Mouse (Mus musculus): ENCODE results near the gene 4921524J17Rik. TPM values are rescaled to one million over a fixed set of nuclear protein-coding genes. Genes with fewer than 3 reads are reported as not detected.

Gene 4921524J17Rik
- total and polyA plus RNA-seq, 3 experiments, result 28.5 to 40.8 (median 31.5) TPM

DNA sequence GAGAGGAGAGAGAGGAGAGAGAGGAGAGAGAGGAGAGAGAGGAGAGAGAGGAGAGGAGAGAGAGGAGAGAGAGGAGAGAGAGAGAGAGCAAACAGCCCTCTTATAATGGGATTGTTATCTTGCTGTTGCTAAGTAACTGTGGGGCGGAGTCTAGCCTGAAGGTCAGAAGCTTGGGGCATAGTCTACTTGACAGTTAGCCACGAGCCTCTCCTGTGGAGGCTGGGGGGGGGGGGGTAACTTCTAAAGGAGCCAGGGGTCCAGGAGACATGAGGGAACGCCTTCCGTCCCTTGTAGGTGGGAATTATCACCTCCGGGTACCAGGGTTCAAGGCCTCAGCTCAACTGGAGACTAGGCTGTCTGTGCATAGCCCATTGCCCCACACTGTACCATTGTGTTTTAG, 3.1 kb upstream of the 4921524J17Rik start:
- no peak for DNase-seq (ENCODE audit: low spot score)

DNA sequence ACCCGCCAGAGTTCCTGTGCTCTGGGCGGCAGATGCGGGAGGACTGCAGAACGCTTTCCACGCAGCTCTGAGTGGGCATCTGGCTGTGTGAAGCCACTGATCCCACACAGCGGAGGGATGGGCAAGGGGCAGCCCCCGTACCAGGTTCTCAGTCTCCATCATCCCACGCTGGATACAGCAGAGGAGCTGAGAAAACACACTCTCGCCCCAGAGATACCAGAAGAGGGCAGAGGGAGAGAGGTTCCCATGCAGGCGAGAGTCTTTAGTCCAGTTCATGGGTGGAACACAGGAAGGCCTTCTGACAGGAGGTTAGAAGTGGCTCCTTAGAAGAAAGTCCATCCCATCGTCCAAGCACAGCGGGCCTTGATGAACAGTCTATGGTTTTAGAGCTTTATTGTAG, 2.2 kb upstream of the 4921524J17Rik start:
- no peak for DNase-seq (ENCODE audit: low spot score)
- no peak for ATAC-seq (ENCODE audit: extremely low read depth, insufficient number of reproducible peaks, low FRiP score, poor library complexity, severe bottlenecking)
- Histone ChIP-seq H3K36me3 (replicated peaks) (peaks cover 4% of the 10 kb centered on the region), H3K27me3 (ENCODE audit: insufficient read depth, low read length) (no peaks in the 10 kb centered on the region), H3K4me1 (ENCODE audit: insufficient read depth, low read depth, low read length) (peaks cover 17% of the 10 kb centered on the region), H3K9me3 (replicated peaks) (peaks cover 8% of the 10 kb centered on the region; the same call in 1 of the 2 replicates), H3K4me3 (ENCODE audit: low read depth, low read length) (no peak overlapping the region)
- TF ChIP-seq CTCF (IDR thresholded peaks at IDR 0.05; ENCODE audit: low read depth, low read length) (no peak), GATA1 (IDR thresholded peaks at IDR 0.05; ENCODE audit: borderline replicate concordance, low read length) (no peak), POLR2AphosphoS5 (IDR thresholded peaks at IDR 0.05; ENCODE audit: insufficient replicate concordance, low read depth, low read length) (no peak), TAL1 (conservative IDR thresholded peaks at IDR 0.05; ENCODE audit: low read depth, low read length) (no peak), GATA2 (IDR thresholded peaks at IDR 0.05; ENCODE audit: borderline replicate concordance, low read depth, low read length) (no peak)

More for the DNA sequence above, 3.1 kb upstream of the 4921524J17Rik start:
- no peaks in the 10 kb centered on the region for H3K27me3 ChIP-seq (ENCODE audit: insufficient read depth, low read length)
- peaks cover 8% of the 10 kb centered on the region; the same call in 1 of the 2 replicates for H3K9me3 ChIP-seq (replicated peaks)
- H3K4me1 ChIP-seq (ENCODE audit: insufficient read depth, low read depth, low read length), result peaks cover 14% of the 10 kb centered on the region
- no peak for ATAC-seq (ENCODE audit: extremely low read depth, insufficient number of reproducible peaks, low FRiP score, poor library complexity, severe bottlenecking)
- peaks cover 1% of the 10 kb centered on the region for H3K36me3 ChIP-seq (replicated peaks)
- H3K4me3 ChIP-seq (ENCODE audit: low read depth, low read length), result no peak overlapping the region
- TF ChIP-seq GATA1 (IDR thresholded peaks at IDR 0.05; ENCODE audit: borderline replicate concordance, low read length) (no peak), POLR2AphosphoS5 (IDR thresholded peaks at IDR 0.05; ENCODE audit: insufficient replicate concordance, low read depth, low read length) (no peak), GATA2 (IDR thresholded peaks at IDR 0.05; ENCODE audit: borderline replicate concordance, low read depth, low read length) (no peak), CTCF (IDR thresholded peaks at IDR 0.05; ENCODE audit: low read depth, low read length) (no peak), TAL1 (conservative IDR thresholded peaks at IDR 0.05; ENCODE audit: low read depth, low read length) (no peak)

- Histone ChIP-seq H3K9me3 (replicated peaks) (peaks cover 8% of the 10 kb centered on the region; the same call in 1 of the 2 replicates), H3K4me1 (ENCODE audit: insufficient read depth, low read depth, low read length) (peaks cover 30% of the 10 kb centered on the region), H3K36me3 (replicated peaks) (peaks cover 4% of the 10 kb centered on the region), H3K4me3 (ENCODE audit: low read depth, low read length) (peak overlapping the region; percentile 91), H3K27me3 (ENCODE audit: insufficient read depth, low read length) (no peaks in the 10 kb centered on the region)
- no peak for DNase-seq (ENCODE audit: low spot score)
- ATAC-seq (ENCODE audit: extremely low read depth, insufficient number of reproducible peaks, low FRiP score, poor library complexity, severe bottlenecking), result 0 out of 2 replicates have a peak, but pooled peaks have one; percentile 9
- TF ChIP-seq TAL1 (conservative IDR thresholded peaks at IDR 0.05; ENCODE audit: low read depth, low read length) (no peak), GATA2 (IDR thresholded peaks at IDR 0.05; ENCODE audit: borderline replicate concordance, low read depth, low read length) (no peak), POLR2AphosphoS5 (IDR thresholded peaks at IDR 0.05; ENCODE audit: insufficient replicate concordance, low read depth, low read length) (no peak), GATA1 (IDR thresholded peaks at IDR 0.05; ENCODE audit: borderline replicate concordance, low read length) (no peak), CTCF (IDR thresholded peaks at IDR 0.05; ENCODE audit: low read depth, low read length) (no peak)
These were observed 372 bp upstream of the 4921524J17Rik start for GRCm38 (mm10) chr8:85433017-85433393.

DNA sequence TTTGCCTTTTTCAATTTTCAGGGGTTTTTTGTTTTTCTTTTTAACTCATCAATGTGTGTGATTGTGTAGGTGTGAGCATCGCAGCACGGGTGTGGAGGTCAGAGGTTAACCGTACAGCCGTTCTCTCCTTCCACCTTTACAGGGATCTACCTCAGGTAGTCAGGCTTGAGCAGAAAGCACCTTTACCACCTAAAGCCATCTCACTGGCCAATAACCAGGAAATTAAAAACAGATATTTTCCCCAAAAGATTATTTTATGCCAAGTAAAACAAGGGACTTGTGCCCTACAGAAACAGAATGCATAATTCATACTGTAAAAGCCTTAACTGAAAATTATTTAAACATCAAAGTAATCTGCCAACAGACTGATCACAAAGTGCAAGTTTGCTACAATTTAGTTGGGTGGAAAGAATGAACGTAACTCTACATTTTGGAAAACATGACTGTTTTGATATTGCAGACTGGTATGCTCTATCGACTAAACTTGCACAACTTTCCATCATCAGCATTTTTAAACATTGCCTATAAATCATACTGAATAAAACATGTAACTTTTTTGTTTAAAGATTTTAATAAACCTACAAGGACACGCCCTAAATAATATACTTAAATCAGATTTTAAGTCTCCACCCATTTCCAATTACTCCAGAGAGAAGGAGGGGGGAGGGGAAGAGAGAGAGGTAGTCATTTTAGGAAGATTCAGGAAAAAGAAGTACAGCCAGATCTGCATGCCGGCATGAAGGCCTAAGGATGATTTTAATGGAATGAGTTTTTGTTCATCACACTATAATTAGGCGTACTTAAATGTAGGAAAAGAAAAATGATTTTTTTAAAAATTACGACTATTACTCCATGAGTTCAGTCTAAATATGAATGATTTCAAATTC, 1.1 kb downstream of the 4921524J17Rik start:
- H3K27me3 ChIP-seq (ENCODE audit: insufficient read depth, low read length), result no peaks in the 10 kb centered on the region
- TF ChIP-seq GATA1 (IDR thresholded peaks at IDR 0.05; ENCODE audit: borderline replicate concordance, low read length) (no peak), POLR2AphosphoS5 (IDR thresholded peaks at IDR 0.05; ENCODE audit: insufficient replicate concordance, low read depth, low read length) (no peak), GATA2 (IDR thresholded peaks at IDR 0.05; ENCODE audit: borderline replicate concordance, low read depth, low read length) (no peak), CTCF (IDR thresholded peaks at IDR 0.05; ENCODE audit: low read depth, low read length) (no peak), TAL1 (conservative IDR thresholded peaks at IDR 0.05; ENCODE audit: low read depth, low read length) (no peak)
- H3K4me1 ChIP-seq (ENCODE audit: insufficient read depth, low read depth, low read length), result peaks cover 44% of the 10 kb centered on the region

DNA sequence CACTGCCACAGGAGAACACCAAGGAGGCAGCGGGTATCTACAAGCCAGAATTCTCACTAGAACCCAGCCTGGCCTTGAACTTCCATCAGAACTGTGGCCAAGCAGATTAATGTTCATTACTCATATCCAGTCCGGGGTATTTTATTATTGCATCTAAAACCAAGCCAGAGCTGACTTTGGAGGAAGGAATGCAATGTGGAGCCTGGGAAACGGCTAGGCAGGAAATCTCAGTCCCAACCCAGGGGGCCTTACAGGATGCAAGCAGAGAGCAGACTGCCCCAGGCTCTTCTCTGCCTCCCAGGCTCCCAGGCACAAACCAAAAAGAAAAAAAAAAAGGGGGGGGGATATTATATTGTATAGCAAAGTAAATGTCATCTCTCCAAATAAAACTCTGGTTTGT, 1.8 kb downstream of the 4921524J17Rik start:
- TF ChIP-seq TAL1 (conservative IDR thresholded peaks at IDR 0.05; ENCODE audit: low read depth, low read length), result no peak
- no peak for TF ChIP-seq GATA1 (IDR thresholded peaks at IDR 0.05; ENCODE audit: borderline replicate concordance, low read length)
- TF ChIP-seq GATA2 (IDR thresholded peaks at IDR 0.05; ENCODE audit: borderline replicate concordance, low read depth, low read length), result no peak
- no peak for TF ChIP-seq CTCF (IDR thresholded peaks at IDR 0.05; ENCODE audit: low read depth, low read length)
- no peak for TF ChIP-seq POLR2AphosphoS5 (IDR thresholded peaks at IDR 0.05; ENCODE audit: insufficient replicate concordance, low read depth, low read length)
- Histone ChIP-seq H3K36me3 (replicated peaks) (peaks cover 9% of the 10 kb centered on the region), H3K4me3 (ENCODE audit: low read depth, low read length) (peak overlapping the region; percentile 91; the same call in 1 of the 2 replicates), H3K9me3 (replicated peaks) (peaks cover 7% of the 10 kb centered on the region; the same call in 1 of the 2 replicates), H3K27me3 (ENCODE audit: insufficient read depth, low read length) (no peaks in the 10 kb centered on the region), H3K4me1 (ENCODE audit: insufficient read depth, low read depth, low read length) (peaks cover 51% of the 10 kb centered on the region)
- no peak for DNase-seq (ENCODE audit: low spot score)
- no peak for ATAC-seq (ENCODE audit: extremely low read depth, insufficient number of reproducible peaks, low FRiP score, poor library complexity, severe bottlenecking)

More for the DNA sequence above, 1.1 kb downstream of the 4921524J17Rik start:
- H3K4me3 ChIP-seq (ENCODE audit: low read depth, low read length), result peak overlapping the region; percentile 91
- DNase-seq (ENCODE audit: low spot score), result no peak
- H3K36me3 ChIP-seq (replicated peaks), result peaks cover 4% of the 10 kb centered on the region
- peaks cover 8% of the 10 kb centered on the region; the same call in 1 of the 2 replicates for H3K9me3 ChIP-seq (replicated peaks)
- ATAC-seq (ENCODE audit: extremely low read depth, insufficient number of reproducible peaks, low FRiP score, poor library complexity, severe bottlenecking), result no peak

DNA sequence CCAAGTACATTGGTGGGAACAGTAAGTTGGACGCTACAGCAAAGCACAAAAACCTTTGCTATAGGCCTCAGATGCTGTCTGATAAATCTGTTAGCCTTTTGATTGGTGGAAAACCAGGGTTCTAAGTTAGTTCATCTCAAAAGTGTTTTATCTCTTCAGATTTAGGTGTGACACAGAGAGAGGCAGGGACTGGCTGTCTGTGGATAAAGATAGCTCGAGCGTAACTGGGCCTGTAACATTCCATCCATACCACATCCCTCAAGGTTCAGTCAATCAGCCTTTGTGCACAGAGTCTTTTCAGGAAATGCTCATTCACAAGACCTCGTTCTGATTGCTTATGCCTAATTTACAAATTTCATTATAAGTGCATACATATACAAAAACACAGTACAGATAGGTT, 3.4 kb downstream of the 4921524J17Rik start:
- Histone ChIP-seq H3K4me3 (ENCODE audit: low read depth, low read length) (no peak overlapping the region; the same call in 1 of the 2 replicates), H3K9me3 (replicated peaks) (no peaks in the 10 kb centered on the region), H3K27me3 (ENCODE audit: insufficient read depth, low read length) (no peaks in the 10 kb centered on the region), H3K4me1 (ENCODE audit: insufficient read depth, low read depth, low read length) (peaks cover 63% of the 10 kb centered on the region), H3K36me3 (replicated peaks) (peaks cover 17% of the 10 kb centered on the region)
- TF ChIP-seq GATA2 (IDR thresholded peaks at IDR 0.05; ENCODE audit: borderline replicate concordance, low read depth, low read length) (no peak), TAL1 (conservative IDR thresholded peaks at IDR 0.05; ENCODE audit: low read depth, low read length) (0 out of 2 replicates have a peak, but pooled peaks have one; percentile 15), POLR2AphosphoS5 (IDR thresholded peaks at IDR 0.05; ENCODE audit: insufficient replicate concordance, low read depth, low read length) (no peak), CTCF (IDR thresholded peaks at IDR 0.05; ENCODE audit: low read depth, low read length) (no peak), GATA1 (IDR thresholded peaks at IDR 0.05; ENCODE audit: borderline replicate concordance, low read length) (no peak)
- DNase-seq (ENCODE audit: low spot score) (no peak), ATAC-seq (ENCODE audit: extremely low read depth, insufficient number of reproducible peaks, low FRiP score, poor library complexity, severe bottlenecking) (no peak)
